ENCODE assay signal across 10 mouse cellular contexts in the genomic region with DNA sequence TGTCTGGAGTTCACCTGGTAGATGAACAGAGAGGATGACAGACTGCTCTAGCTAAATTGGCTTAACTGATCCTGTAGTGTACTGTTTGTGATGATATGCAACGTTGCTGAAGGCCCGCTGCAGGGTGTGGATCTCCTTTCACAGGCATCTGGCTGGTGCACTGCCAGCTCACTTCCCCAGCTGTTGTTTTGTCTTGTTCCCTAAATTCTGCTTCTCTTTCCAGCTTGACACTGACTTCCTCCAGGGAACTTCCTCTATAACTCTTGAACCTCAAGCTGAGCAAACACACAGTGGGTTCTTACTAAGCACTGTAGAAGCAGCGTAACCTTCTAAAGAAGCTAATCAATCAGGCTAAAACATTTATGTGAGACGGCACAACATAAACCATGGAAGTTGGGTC. TPM values are rescaled to one million over a fixed set of nuclear protein-coding genes. Genes with fewer than 3 reads are reported as not detected.
DNase-seq lines count a peak whose midpoint lies in the region; ATAC-seq and TF ChIP-seq lines count a peak whose summit lies in the region.
"Had no signal": no experiment of that assay in that cellular context is flagged by ENCODE, and none has a peak within 500 bp of the region (broad histone marks: within the 10 kb centered on the region; RNA-seq: fewer than 3 reads in every experiment).

No protein-coding gene starts in this region.

- H3K36me3 ChIP-seq in thymus, adult 2 months (ENCODE audit: control insufficient read depth, insufficient read depth, low read length): no peaks in the 10 kb centered on the region
- H3K36me3 ChIP-seq in midbrain, embryonic 11.5 days (ENCODE audit: control insufficient read depth, insufficient read depth, low read length): no peaks in the 10 kb centered on the region
- H3K36me3 ChIP-seq: embryonic facial prominence, embryonic 13.5 days; G1E; limb, embryonic 15.5 days had no signal

- no peaks in the 10 kb centered on the region for H3K4me1 ChIP-seq in thymus, adult 2 months (replicated peaks; ENCODE audit: control insufficient read depth, insufficient read depth, low read length)
- no peaks in the 10 kb centered on the region for H3K4me1 ChIP-seq in midbrain, embryonic 11.5 days (ENCODE audit: control insufficient read depth, insufficient read depth, low read length)
- H3K4me1 ChIP-seq: embryonic facial prominence, embryonic 13.5 days; limb, embryonic 15.5 days had no signal

- H3K4me3 ChIP-seq in thymus, adult 2 months (ENCODE audit: control insufficient read depth, insufficient read depth, low read length): no peak overlapping the region
- no peak overlapping the region for H3K4me3 ChIP-seq in midbrain, embryonic 11.5 days (ENCODE audit: low read depth, low read length)
- H3K4me3 ChIP-seq: embryonic facial prominence, embryonic 13.5 days; limb, embryonic 15.5 days had no signal

- H3K9me3 ChIP-seq in midbrain, embryonic 11.5 days (ENCODE audit: control insufficient read depth, low read length): no peaks in the 10 kb centered on the region
- H3K9me3 ChIP-seq: embryonic facial prominence, embryonic 13.5 days; G1E; limb, embryonic 15.5 days had no signal

- DNase-seq in left cerebral cortex, postnatal 10 days (ENCODE audit: extremely low spot score in 1 of 2, low spot score in 2 of 2): peak; percentile 13 to 53
- no peak for DNase-seq in left cerebral cortex, adult 18-20 months (ENCODE audit: low spot score in 2 of 2)
- peak; percentile 46 for DNase-seq in gastrocnemius, adult 18-20 months (ENCODE audit: low spot score)
- DNase-seq in heart, postnatal 14 days: peak; percentile 28 to 34
- no peak for DNase-seq in thymus, adult 2 months
- DNase-seq in midbrain, embryonic 11.5 days (ENCODE audit: low spot score, missing footprints): no peak

- intact Hi-C loops in left cerebral cortex, postnatal 10 days (cut with DNase I): no loop called here
- intact Hi-C loops in heart, postnatal 14 days (cut with DNase I): loop anchor here (10.0 kb wide), 1 partner anchor 366 kb away; no protein-coding TSS in a partner anchor

- no peak for TF ChIP-seq POLR2A in thymus, adult 2 months (IDR thresholded peaks at IDR 0.05; ENCODE audit: control insufficient read depth, extremely low read depth, insufficient read depth, low read length, poor library complexity)

- H3K9ac ChIP-seq in midbrain, embryonic 11.5 days (ENCODE audit: low read length): no peak overlapping the region
- H3K9ac ChIP-seq: embryonic facial prominence, embryonic 13.5 days; limb, embryonic 15.5 days had no signal

- H3K4me2 ChIP-seq in midbrain, embryonic 11.5 days: no peak overlapping the region
- H3K4me2 ChIP-seq: embryonic facial prominence, embryonic 13.5 days; limb, embryonic 15.5 days had no signal

- TF ChIP-seq CTCF in thymus, adult 2 months (IDR thresholded peaks at IDR 0.05; ENCODE audit: borderline replicate concordance, control insufficient read depth, extremely low read depth, insufficient read depth, low read length, poor library complexity): no peak

- no peak overlapping the region for H3K27ac ChIP-seq in thymus, adult 2 months (ENCODE audit: control insufficient read depth, insufficient read depth, low read length)
- no peak overlapping the region for H3K27ac ChIP-seq in midbrain, embryonic 11.5 days (ENCODE audit: low read depth, low read length)
- H3K27ac ChIP-seq: embryonic facial prominence, embryonic 13.5 days; limb, embryonic 15.5 days had no signal

- ATAC-seq in megakaryocyte, adult 5-6 weeks (ENCODE audit: poor library complexity, severe bottlenecking): peak; percentile 99
- no peak for ATAC-seq in midbrain, embryonic 11.5 days (ENCODE audit: low FRiP score)

- H3K27me3 ChIP-seq in thymus, adult 2 months (ENCODE audit: control insufficient read depth, insufficient read depth, low read length): no peaks in the 10 kb centered on the region
- no peaks in the 10 kb centered on the region for H3K27me3 ChIP-seq in midbrain, embryonic 11.5 days (ENCODE audit: control insufficient read depth, insufficient read depth, low read length)
- H3K27me3 ChIP-seq: embryonic facial prominence, embryonic 13.5 days; limb, embryonic 15.5 days had no signal

- WGBS in thymus, adult 2 months: 44% methylated on average over 4 of the region's 4 CpGs
- 88% methylated on average over 4 of the region's 4 CpGs for WGBS in midbrain, embryonic 11.5 days

RNA-seq across cellular contexts. Expression of a gene that starts 38.8 kb away (rescaled TPM):
- total RNA-seq in left cerebral cortex, postnatal 10 days (2021): 10 to 100 TPM; 24.9 to 28.8 TPM
- total RNA-seq in left cerebral cortex, adult 18-20 months (2021): 10 to 100 TPM; 27.2 to 28.5 TPM
- 10 to 100 TPM; 11.3 to 12.6 TPM for total RNA-seq in gastrocnemius, adult 18-20 months (2021)
- total RNA-seq in heart, postnatal 14 days (2021): 10 to 100 TPM; 16.5 to 20.6 TPM
- total RNA-seq in megakaryocyte, adult 5-6 weeks (2015): 128 and 133 TPM in 2 replicates
- total RNA-seq in megakaryocyte, adult 5-6 weeks (2017): 63.9 and 93.1 TPM in 2 replicates
- polyA plus RNA-seq in thymus, adult 2 months (2012; rRNA removed): 29.2 and 29.7 TPM in 2 replicates
- 74.1 and 75.9 TPM in 2 replicates for polyA plus RNA-seq in midbrain, embryonic 11.5 days (2014; fragmentation: Nextera tagmentation; extraction: Ambion mirVana)

Comparison
In these comparisons a context has a peak if more than half of its experiments do, and no peak if none do; other contexts are left out.
1. DNase-seq: peak in left cerebral cortex, postnatal 10 days (2 of 2), gastrocnemius, adult 18-20 months (single experiment) and heart, postnatal 14 days (2 of 2); none in left cerebral cortex, adult 18-20 months (0 of 2), thymus, adult 2 months (single experiment) and midbrain, embryonic 11.5 days (single experiment).